Mouse (Mus musculus) heart, embryonic 15.5 days (tissue): ENCODE results near the gene Adamts12. TPM values are rescaled to one million over a fixed set of nuclear protein-coding genes. Genes with fewer than 3 reads are reported as not detected.

Experiments used
- ATAC-seq: fragments of 200-750 bp; cut with Nextera tagmentation; replicated peaks from 2 replicates; pipeline ENCODE4 v1.8.0; 2017; ENCODE audit warnings: low read depth, moderate TSS enrichment; ENCODE audit not compliant: insufficient number of reproducible peaks, insufficient read depth, low FRiP score
- H3K27ac ChIP-seq: fragments of 300-500 bp; sonication (generic); 2 replicates; pipeline ENCODE4 v1.5.1; 2015; ENCODE audit warnings: mild to moderate bottlenecking, inconsistent platforms
- H3K27me3 ChIP-seq: fragments of 300-500 bp; sonication (generic); 2 replicates; pipeline ENCODE4 v1.6.1; 2015; ENCODE audit warnings: inconsistent platforms
- H3K36me3 ChIP-seq: fragments of 300-500 bp; sonication (generic); 2 replicates; pipeline ENCODE4 v1.6.1; 2015; ENCODE audit warnings: mild to moderate bottlenecking, inconsistent platforms
- H3K4me1 ChIP-seq: fragments of 300-500 bp; sonication (generic); replicated peaks from 2 replicates; pipeline ENCODE4 v1.6.1; 2015; ENCODE audit warnings: inconsistent platforms
- H3K4me2 ChIP-seq: fragments of 300-500 bp; sonication (generic); 2 replicates; pipeline ENCODE4 v1.6.1; 2015; ENCODE audit warnings: inconsistent platforms, mild to moderate bottlenecking, moderate library complexity
- H3K4me3 ChIP-seq: fragments of 300-500 bp; sonication (generic); 2 replicates; pipeline ENCODE4 v1.5.1; 2015; ENCODE audit warnings: mild to moderate bottlenecking, inconsistent platforms
- H3K9ac ChIP-seq: fragments of 300-500 bp; sonication (generic); 2 replicates; pipeline ENCODE4 v1.6.1; 2015; ENCODE audit warnings: mild to moderate bottlenecking, inconsistent platforms
- H3K9me3 ChIP-seq: fragments of 300-500 bp; sonication (generic); replicated peaks from 2 replicates; pipeline ENCODE4 v1.6.1; 2016; ENCODE audit warnings: inconsistent platforms
- WGBS: fragments of 180-500 bp; shearing (Covaris S2); methylation state at CpG from one replicate; pipeline ENCODE4 v1.1.7; 2015; ENCODE audit warnings: mixed read lengths; 5-methylcytosine and 5-hydroxymethylcytosine counted together
- polyA plus RNA-seq: library from polyadenylated mRNA; unstranded; fragments of >200 nt; fragmentation: Nextera tagmentation; extraction: Ambion mirVana; gene quantifications from 2 replicates; pipeline ENCODE4 v1.2.1, GENCODE M21; 2015

Gene Adamts12
- polyA plus RNA-seq, 1 experiment from 2014 or later = 1.7 TPM

- Histone ChIP-seq H3K27me3 (no peaks in the 10 kb centered on the region), H3K9me3 (no peaks in the 10 kb centered on the region), H3K27ac (no peak overlapping the region), H3K4me2 (no peak overlapping the region), H3K36me3 (no peaks in the 10 kb centered on the region), H3K4me1 (no peaks in the 10 kb centered on the region), H3K4me3 (no peak overlapping the region), H3K9ac (no peak overlapping the region)
- ATAC-seq = no peak
- 69% methylated on average over 9 of the region's 9 CpGs for WGBS
These were observed 112.9 kb downstream of the Adamts12 start for GRCm38 (mm10) chr15:11177448-11177847.

GRCm38 (mm10) chr15:11179751-11180169 is 115.2 kb downstream of the Adamts12 start:
- no peaks in the 10 kb centered on the region for H3K4me1 ChIP-seq
- H3K4me2 ChIP-seq = no peak overlapping the region
- no peak overlapping the region for H3K9ac ChIP-seq
- no peaks in the 10 kb centered on the region for H3K27me3 ChIP-seq
- no peak for ATAC-seq
- no peaks in the 10 kb centered on the region for H3K9me3 ChIP-seq
- H3K27ac ChIP-seq = no peak overlapping the region
- no peaks in the 10 kb centered on the region for H3K36me3 ChIP-seq
- 73% methylated on average over 2 of the region's 2 CpGs for WGBS
- no peak overlapping the region for H3K4me3 ChIP-seq

GRCm38 (mm10) chr15:11186711-11187110 is 122.1 kb downstream of the Adamts12 start:
- Histone ChIP-seq H3K27me3 (no peaks in the 10 kb centered on the region), H3K4me2 (no peak overlapping the region), H3K36me3 (no peaks in the 10 kb centered on the region), H3K4me1 (no peaks in the 10 kb centered on the region), H3K9ac (no peak overlapping the region), H3K9me3 (no peaks in the 10 kb centered on the region), H3K4me3 (no peak overlapping the region), H3K27ac (no peak overlapping the region)
- WGBS = 72% methylated on average over 4 of the region's 4 CpGs
- ATAC-seq = no peak

GRCm38 (mm10) chr15:11190447-11190846 is 125.9 kb downstream of the Adamts12 start:
- H3K4me2 ChIP-seq = no peak overlapping the region
- no peaks in the 10 kb centered on the region for H3K4me1 ChIP-seq
- ATAC-seq = no peak
- H3K9ac ChIP-seq = no peak overlapping the region
- H3K27me3 ChIP-seq = no peaks in the 10 kb centered on the region
- no peaks in the 10 kb centered on the region for H3K9me3 ChIP-seq
- H3K27ac ChIP-seq = no peak overlapping the region
- H3K36me3 ChIP-seq = no peaks in the 10 kb centered on the region
- 88% methylated on average over 4 of the region's 4 CpGs for WGBS
- no peak overlapping the region for H3K4me3 ChIP-seq

GRCm38 (mm10) chr15:11192762-11193161 is 128.2 kb downstream of the Adamts12 start:
- WGBS = 63% methylated on average over 2 of the region's 2 CpGs
- H3K4me3 ChIP-seq = no peak overlapping the region
- no peaks in the 10 kb centered on the region for H3K9me3 ChIP-seq
- no peak overlapping the region for H3K27ac ChIP-seq
- no peaks in the 10 kb centered on the region for H3K4me1 ChIP-seq
- H3K36me3 ChIP-seq = no peaks in the 10 kb centered on the region
- no peak overlapping the region for H3K9ac ChIP-seq
- no peak overlapping the region for H3K4me2 ChIP-seq
- no peak for ATAC-seq
- H3K27me3 ChIP-seq = no peaks in the 10 kb centered on the region

- Histone ChIP-seq H3K4me1 (no peaks in the 10 kb centered on the region), H3K27me3 (no peaks in the 10 kb centered on the region), H3K27ac (no peak overlapping the region), H3K4me3 (no peak overlapping the region), H3K9ac (no peak overlapping the region), H3K4me2 (no peak overlapping the region), H3K36me3 (no peaks in the 10 kb centered on the region), H3K9me3 (no peaks in the 10 kb centered on the region)
- ATAC-seq = no peak
- WGBS = 79% methylated on average over 6 of the region's 6 CpGs
These were observed 132.5 kb downstream of the Adamts12 start for GRCm38 (mm10) chr15:11197051-11197450.

GRCm38 (mm10) chr15:11198246-11198795 is 133.7 kb downstream of the Adamts12 start:
- no peak for ATAC-seq
- Histone ChIP-seq H3K4me3 (no peak overlapping the region), H3K36me3 (no peaks in the 10 kb centered on the region), H3K9me3 (no peaks in the 10 kb centered on the region), H3K4me1 (no peaks in the 10 kb centered on the region), H3K27ac (no peak overlapping the region), H3K27me3 (no peaks in the 10 kb centered on the region), H3K9ac (no peak overlapping the region), H3K4me2 (no peak overlapping the region)
- 78% methylated on average over 7 of the region's 7 CpGs for WGBS

- no peak for ATAC-seq
- Histone ChIP-seq H3K27me3 (no peaks in the 10 kb centered on the region), H3K36me3 (no peaks in the 10 kb centered on the region), H3K4me1 (no peaks in the 10 kb centered on the region), H3K4me2 (no peak overlapping the region), H3K4me3 (no peak overlapping the region), H3K9me3 (no peaks in the 10 kb centered on the region), H3K9ac (no peak overlapping the region), H3K27ac (no peak overlapping the region)
- 70% methylated on average over 6 of the region's 6 CpGs for WGBS
These were observed 138.5 kb downstream of the Adamts12 start for GRCm38 (mm10) chr15:11203084-11203483.

GRCm38 (mm10) chr15:11204934-11205333 is 140.3 kb downstream of the Adamts12 start:
- WGBS = 61% methylated on average over 3 of the region's 3 CpGs
- Histone ChIP-seq H3K27ac (no peak overlapping the region), H3K4me1 (no peaks in the 10 kb centered on the region), H3K27me3 (no peaks in the 10 kb centered on the region), H3K36me3 (no peaks in the 10 kb centered on the region), H3K9me3 (no peaks in the 10 kb centered on the region), H3K4me3 (no peak overlapping the region), H3K9ac (no peak overlapping the region), H3K4me2 (no peak overlapping the region)
- ATAC-seq = no peak

- Histone ChIP-seq H3K36me3 (no peaks in the 10 kb centered on the region), H3K4me2 (no peak overlapping the region), H3K27ac (no peak overlapping the region), H3K27me3 (no peaks in the 10 kb centered on the region), H3K9ac (no peak overlapping the region), H3K4me1 (no peaks in the 10 kb centered on the region), H3K4me3 (no peak overlapping the region), H3K9me3 (no peaks in the 10 kb centered on the region)
- 60% methylated on average over 6 of the region's 6 CpGs for WGBS
- ATAC-seq = no peak
These were observed 146.4 kb downstream of the Adamts12 start for GRCm38 (mm10) chr15:11210976-11211375.

GRCm38 (mm10) chr15:11233906-11234632 is 169.5 kb downstream of the Adamts12 start:
- no peaks in the 10 kb centered on the region for H3K36me3 ChIP-seq
- no peak overlapping the region for H3K27ac ChIP-seq
- no peak overlapping the region for H3K9ac ChIP-seq
- no peak overlapping the region for H3K4me2 ChIP-seq
- no peak overlapping the region for H3K4me3 ChIP-seq
- H3K4me1 ChIP-seq = no peaks in the 10 kb centered on the region
- no peaks in the 10 kb centered on the region for H3K9me3 ChIP-seq
- ATAC-seq = no peak
- no peaks in the 10 kb centered on the region for H3K27me3 ChIP-seq
- WGBS = 66% methylated on average over 4 of the region's 4 CpGs

- Histone ChIP-seq H3K27ac (no peak overlapping the region), H3K9ac (no peak overlapping the region), H3K9me3 (no peaks in the 10 kb centered on the region), H3K27me3 (no peaks in the 10 kb centered on the region), H3K36me3 (no peaks in the 10 kb centered on the region; the same call in 1 of the 2 replicates), H3K4me2 (no peak overlapping the region), H3K4me3 (no peak overlapping the region), H3K4me1 (no peaks in the 10 kb centered on the region)
- ATAC-seq = no peak
- WGBS = 76% methylated on average over 3 of the region's 3 CpGs
These were observed 175.8 kb downstream of the Adamts12 start for GRCm38 (mm10) chr15:11240406-11240805.
